Mouse (Mus musculus): ENCODE results near the gene Lypd6b. TPM values are rescaled to one million over a fixed set of nuclear protein-coding genes. Genes with fewer than 3 reads are reported as not detected.

Gene Lypd6b
- polyA plus RNA-seq (2012; rRNA removed), result 13.4 and 14.2 TPM in 2 replicates

DNA sequence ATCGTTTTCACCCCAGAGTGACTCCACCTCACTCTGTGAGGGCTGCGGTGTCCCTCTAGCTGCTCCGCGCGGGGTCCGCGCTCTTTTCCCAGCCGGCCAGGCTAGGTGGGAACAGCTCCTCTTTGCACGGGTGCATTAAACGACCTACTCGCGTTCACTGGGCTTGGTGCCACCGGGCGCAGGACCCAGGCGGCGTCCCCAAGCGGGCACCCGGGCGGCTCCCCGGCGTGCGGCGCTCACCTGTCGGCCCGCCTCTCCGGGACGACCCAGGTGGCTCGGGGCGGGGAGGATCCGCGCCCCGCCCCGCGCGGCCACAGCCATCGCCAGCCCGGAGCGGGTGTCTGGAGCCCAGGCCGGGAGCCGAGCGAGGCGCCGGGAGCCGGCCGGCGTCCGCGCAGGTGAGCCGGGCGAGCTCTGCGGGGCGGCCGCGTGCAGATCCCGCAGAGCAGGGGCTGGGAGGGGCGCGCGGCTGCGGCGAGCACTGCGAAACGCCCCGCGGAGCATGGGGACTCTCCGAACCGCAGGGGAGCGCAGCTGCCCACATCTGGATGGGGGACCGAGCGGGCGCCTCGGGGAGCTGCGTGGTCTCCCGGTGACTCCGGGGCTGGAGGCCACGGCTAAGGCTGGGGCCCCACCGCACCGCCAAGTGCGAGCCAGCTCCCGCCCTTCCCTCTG lies at the start of gene Lypd6b:
TSS of gene Lypd6b (plus strand) at position 313 of the 675 bp plus-strand sequence.
- H3K4me1 ChIP-seq (ENCODE audit: control insufficient read depth, insufficient read depth, low read length), result no peaks in the 10 kb centered on the region
- H3K27ac ChIP-seq (ENCODE audit: insufficient read depth, low read length), result no peak within 1 kb of the TSS
- no peak for TF ChIP-seq POLR2A (IDR thresholded peaks at IDR 0.05; ENCODE audit: extremely low read depth, insufficient read depth, low read length)
- no peak for TF ChIP-seq CTCF (IDR thresholded peaks at IDR 0.05; ENCODE audit: extremely low read depth, insufficient read depth, low read length)

DNA sequence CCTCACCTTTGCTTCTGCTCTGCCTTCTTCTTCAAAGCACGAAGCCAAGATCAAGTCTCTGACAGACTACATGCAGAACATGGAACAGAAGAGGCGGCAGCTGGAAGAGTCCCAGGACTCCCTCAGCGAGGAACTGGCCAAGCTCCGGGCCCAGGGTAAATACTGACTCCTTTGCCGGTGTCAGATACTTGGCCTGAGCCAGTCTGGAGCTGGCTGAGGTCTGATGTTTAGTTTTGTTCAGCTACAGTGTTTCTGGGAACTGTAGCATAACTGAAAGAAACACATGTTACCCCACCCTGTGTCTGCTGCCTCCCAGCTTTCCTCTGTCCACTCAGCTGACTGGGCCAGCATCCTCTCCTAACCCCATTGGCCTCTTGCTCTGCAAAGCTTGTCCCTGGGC lies 48.4 kb upstream of the Lypd6b start:
- peaks cover 21% of the 10 kb centered on the region for H3K4me1 ChIP-seq (ENCODE audit: control insufficient read depth, insufficient read depth, low read length)

More for the DNA sequence above, at the start of gene Lypd6b:
- peak within 1 kb of the TSS; percentile 44 for H3K4me3 ChIP-seq (ENCODE audit: insufficient read depth, low read length)

DNA sequence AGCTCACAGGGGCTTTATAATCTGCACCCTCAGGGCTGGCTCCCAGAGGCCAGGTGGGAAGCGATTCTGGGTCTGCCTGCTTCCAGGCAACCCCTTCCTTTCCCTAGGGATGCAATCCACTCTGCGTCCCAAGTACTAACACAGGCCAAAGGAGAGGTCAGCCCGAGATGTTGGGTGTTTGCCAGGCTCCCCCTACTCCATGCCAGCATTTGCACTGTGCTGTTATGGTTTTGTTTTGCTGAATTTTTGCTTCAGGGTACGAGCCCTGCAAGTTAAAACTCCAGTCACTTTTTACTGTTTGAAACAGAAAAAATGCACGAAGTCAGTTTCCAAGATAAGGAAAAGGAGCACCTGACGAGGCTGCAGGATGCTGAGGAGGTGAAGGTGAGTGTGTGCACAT lies 46.5 kb upstream of the Lypd6b start:
- no peak overlapping the region for H3K27ac ChIP-seq (ENCODE audit: insufficient read depth, low read length)
- no peak overlapping the region for H3K4me3 ChIP-seq (ENCODE audit: insufficient read depth, low read length)
- peaks cover 32% of the 10 kb centered on the region for H3K4me1 ChIP-seq (ENCODE audit: control insufficient read depth, insufficient read depth, low read length)
- TF ChIP-seq CTCF (IDR thresholded peaks at IDR 0.05; ENCODE audit: extremely low read depth, insufficient read depth, low read length), result no peak
- no peak for TF ChIP-seq POLR2A (IDR thresholded peaks at IDR 0.05; ENCODE audit: extremely low read depth, insufficient read depth, low read length)

More for the DNA sequence above, 48.4 kb upstream of the Lypd6b start:
- TF ChIP-seq CTCF (IDR thresholded peaks at IDR 0.05; ENCODE audit: extremely low read depth, insufficient read depth, low read length) (no peak), POLR2A (IDR thresholded peaks at IDR 0.05; ENCODE audit: extremely low read depth, insufficient read depth, low read length) (no peak)
- H3K27ac ChIP-seq (ENCODE audit: insufficient read depth, low read length), result no peak overlapping the region
- no peak overlapping the region for H3K4me3 ChIP-seq (ENCODE audit: insufficient read depth, low read length)

DNA sequence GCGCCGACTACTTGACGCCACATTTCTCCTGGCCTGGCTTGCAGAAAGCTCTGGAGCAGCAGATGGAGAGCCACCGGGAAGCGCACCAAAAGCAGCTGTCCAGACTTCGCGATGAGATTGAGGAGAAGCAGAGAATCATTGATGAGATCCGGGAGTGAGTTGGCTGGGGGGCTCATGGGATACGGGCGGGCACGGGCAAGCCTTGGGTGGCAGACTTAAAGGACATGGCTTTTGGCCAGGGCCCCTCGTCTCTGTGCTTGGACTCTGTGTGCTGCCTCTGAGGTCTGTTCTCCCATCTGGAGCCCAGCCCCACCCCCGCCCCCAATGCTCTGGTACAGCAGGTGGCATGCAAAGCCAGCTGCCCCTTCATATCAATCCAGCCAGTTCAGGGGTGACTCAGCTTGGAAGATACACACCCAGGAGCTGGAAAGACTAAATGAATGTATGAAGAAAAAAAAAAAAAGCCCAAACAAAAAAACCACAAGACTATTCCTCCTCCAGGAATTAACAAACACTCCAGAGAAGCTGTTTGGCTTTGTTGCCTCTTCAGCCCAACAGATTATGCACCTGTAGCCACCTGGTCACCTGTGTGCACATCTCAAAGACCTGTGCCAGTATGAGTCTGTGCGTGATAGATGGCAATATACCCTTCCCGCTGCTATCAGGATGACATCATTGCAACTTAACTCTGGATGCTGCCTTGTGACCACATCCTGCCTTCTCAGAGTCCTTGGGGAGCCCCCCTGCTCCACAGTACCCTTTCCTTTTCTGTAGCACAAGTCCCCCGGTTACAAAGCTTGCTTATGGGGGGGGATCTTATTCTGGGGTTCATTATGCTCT lies 45.4 kb upstream of the Lypd6b start:
- TF ChIP-seq CTCF (IDR thresholded peaks at IDR 0.05; ENCODE audit: extremely low read depth, insufficient read depth, low read length), result no peak
- TF ChIP-seq POLR2A (IDR thresholded peaks at IDR 0.05; ENCODE audit: extremely low read depth, insufficient read depth, low read length), result no peak
- no peak overlapping the region for H3K4me3 ChIP-seq (ENCODE audit: insufficient read depth, low read length)
- peaks cover 33% of the 10 kb centered on the region for H3K4me1 ChIP-seq (ENCODE audit: control insufficient read depth, insufficient read depth, low read length)
- H3K27ac ChIP-seq (ENCODE audit: insufficient read depth, low read length), result no peak overlapping the region

DNA sequence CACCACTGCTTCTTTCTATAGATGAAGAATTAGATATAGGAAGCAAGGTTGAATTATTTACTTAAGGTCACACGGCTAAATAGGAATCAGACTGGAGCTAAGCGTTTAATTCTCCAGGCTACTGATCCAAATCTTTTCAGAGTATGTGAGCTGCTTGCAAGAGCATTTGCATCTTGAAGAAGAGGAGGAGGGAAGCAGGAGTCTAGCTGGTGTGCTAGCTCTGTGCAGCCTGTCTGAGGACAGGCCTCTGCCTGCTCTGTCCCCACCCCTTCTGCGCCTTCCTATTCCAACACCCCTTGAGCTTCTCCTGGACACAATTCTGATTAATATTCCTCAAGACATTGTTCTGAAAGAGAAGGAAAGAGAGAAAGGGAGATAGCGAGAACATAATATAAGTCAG lies 44.6 kb upstream of the Lypd6b start:
- Histone ChIP-seq H3K27ac (ENCODE audit: insufficient read depth, low read length) (no peak overlapping the region), H3K4me1 (ENCODE audit: control insufficient read depth, insufficient read depth, low read length) (peaks cover 35% of the 10 kb centered on the region), H3K4me3 (ENCODE audit: insufficient read depth, low read length) (no peak overlapping the region)
- no peak for TF ChIP-seq CTCF (IDR thresholded peaks at IDR 0.05; ENCODE audit: extremely low read depth, insufficient read depth, low read length)
- TF ChIP-seq POLR2A (IDR thresholded peaks at IDR 0.05; ENCODE audit: extremely low read depth, insufficient read depth, low read length), result no peak

DNA sequence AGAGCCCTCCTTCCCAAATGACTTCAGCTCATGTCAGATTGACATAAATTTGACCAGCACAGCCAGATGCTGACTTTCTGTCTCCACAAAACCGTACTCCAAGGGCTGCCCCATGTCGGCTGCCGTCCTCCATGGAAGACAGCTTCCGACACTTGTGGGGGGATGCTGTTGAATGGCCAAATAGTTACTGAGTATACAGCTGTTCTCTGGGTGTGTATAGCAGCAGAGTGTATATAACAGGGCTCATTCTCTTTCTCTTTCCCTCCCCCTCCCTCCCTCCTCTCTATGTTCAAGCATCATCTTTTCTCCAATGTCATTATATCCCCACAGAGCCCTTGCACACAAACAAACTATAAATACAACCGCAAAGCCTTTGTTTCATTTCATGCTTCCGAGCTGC lies 43.7 kb upstream of the Lypd6b start:
- TF ChIP-seq POLR2A (IDR thresholded peaks at IDR 0.05; ENCODE audit: extremely low read depth, insufficient read depth, low read length), result no peak
- TF ChIP-seq CTCF (IDR thresholded peaks at IDR 0.05; ENCODE audit: extremely low read depth, insufficient read depth, low read length), result no peak
- Histone ChIP-seq H3K27ac (ENCODE audit: insufficient read depth, low read length) (no peak overlapping the region; the same call in 1 of the 2 replicates), H3K4me3 (ENCODE audit: insufficient read depth, low read length) (no peak overlapping the region), H3K4me1 (ENCODE audit: control insufficient read depth, insufficient read depth, low read length) (peaks cover 32% of the 10 kb centered on the region)

DNA sequence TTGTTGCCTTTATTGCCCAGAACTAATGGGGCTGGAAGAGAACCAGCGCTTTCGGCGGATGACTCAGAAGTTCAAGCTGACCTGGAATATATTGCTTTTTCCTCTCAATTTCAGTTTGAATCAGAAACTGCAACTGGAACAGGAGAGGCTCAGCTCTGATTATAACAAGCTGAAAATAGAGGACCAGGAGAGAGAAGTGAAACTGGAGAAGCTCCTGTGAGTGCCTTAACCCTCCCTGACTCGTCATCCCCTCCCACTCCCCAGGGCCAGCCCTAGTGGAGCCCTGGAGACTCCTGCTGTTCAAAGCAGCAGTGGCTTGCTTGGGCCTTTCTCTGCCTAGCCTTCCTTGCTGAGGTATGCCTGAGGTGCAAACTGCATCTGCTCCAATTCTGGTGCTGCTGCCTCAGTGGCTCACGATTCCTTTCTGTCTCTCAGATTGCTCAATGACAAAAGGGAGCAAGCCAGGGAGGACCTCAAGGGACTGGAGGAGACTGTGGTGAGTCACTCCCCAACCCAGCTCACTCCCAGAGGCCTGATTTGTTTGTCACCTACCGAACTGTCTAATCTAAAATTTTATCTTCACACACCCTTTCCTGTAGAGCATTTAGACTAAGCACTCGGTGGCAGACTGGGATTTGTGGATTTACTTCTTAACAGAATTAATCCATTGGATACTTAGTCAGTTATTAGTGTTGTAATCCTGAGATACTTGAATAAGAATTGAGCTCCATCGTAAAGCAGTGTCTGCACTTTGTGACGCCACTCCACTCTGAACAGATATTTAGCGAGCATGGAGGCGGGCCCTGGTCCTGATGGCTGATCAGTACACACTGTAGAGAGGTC lies 43.0 kb upstream of the Lypd6b start:
- H3K27ac ChIP-seq (ENCODE audit: insufficient read depth, low read length), result peak overlapping the region; percentile 39; the same call in 1 of the 2 replicates
- H3K4me1 ChIP-seq (ENCODE audit: control insufficient read depth, insufficient read depth, low read length), result peaks cover 32% of the 10 kb centered on the region
- no peak for TF ChIP-seq CTCF (IDR thresholded peaks at IDR 0.05; ENCODE audit: extremely low read depth, insufficient read depth, low read length)
- no peak for TF ChIP-seq POLR2A (IDR thresholded peaks at IDR 0.05; ENCODE audit: extremely low read depth, insufficient read depth, low read length)
- H3K4me3 ChIP-seq (ENCODE audit: insufficient read depth, low read length), result no peak overlapping the region

DNA sequence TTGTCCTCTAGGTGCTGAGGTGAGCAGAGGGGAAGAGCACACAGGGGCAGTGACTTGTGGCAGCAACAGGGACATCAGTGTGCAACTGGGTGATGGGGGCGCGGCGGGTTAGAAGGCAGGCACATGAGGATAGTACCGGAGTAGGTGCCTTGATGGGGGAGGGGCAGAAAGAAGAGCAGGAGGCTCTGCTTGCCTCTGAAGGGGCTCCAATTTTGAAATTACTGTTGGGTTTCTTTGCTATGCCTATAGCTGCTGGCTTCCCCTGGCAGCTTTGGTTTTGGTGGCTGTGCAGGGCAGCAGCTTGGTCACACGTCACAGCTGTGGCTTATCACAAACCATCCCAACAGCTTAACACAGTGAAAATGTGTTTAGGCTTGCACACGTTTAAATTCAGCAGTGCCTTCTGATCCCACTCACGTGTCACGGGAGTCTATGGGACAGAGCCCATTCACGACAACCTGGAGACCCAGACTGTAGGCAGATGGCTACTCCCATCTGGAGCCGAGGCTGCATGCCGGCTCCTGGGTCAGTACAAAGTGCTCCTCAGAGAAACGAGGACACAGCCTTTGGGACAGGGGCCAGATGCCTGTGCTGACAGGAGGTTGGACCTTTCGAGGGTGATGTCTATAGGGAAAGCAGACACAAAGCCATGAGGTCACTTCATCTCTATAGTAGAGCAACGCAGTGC lies 42.2 kb upstream of the Lypd6b start:
- H3K4me1 ChIP-seq (ENCODE audit: control insufficient read depth, insufficient read depth, low read length), result peaks cover 33% of the 10 kb centered on the region
- H3K4me3 ChIP-seq (ENCODE audit: insufficient read depth, low read length), result no peak overlapping the region
- H3K27ac ChIP-seq (ENCODE audit: insufficient read depth, low read length), result no peak overlapping the region
- TF ChIP-seq POLR2A (IDR thresholded peaks at IDR 0.05; ENCODE audit: extremely low read depth, insufficient read depth, low read length) (no peak), CTCF (IDR thresholded peaks at IDR 0.05; ENCODE audit: extremely low read depth, insufficient read depth, low read length) (no peak)

DNA sequence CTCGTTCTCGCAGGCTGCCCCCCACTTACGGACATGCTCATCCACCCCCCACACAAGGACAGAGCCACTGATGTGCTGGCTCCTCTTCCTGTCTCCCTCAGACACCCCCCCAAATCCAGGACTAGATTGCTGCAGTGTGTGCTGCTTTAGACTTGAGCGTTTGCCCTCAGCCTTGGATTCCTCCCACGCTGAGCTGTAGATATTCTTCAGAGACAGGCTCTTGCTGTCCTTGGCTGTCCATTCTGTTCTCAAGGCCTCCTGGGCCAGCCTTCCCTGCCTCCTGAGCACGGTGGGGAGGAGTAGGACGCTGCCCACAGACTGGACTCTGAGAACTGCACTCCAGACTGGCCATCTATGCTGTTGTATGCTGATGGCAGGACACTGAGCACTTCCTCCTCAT lies 40.5 kb upstream of the Lypd6b start:
- H3K27ac ChIP-seq (ENCODE audit: insufficient read depth, low read length), result no peak overlapping the region
- no peak for TF ChIP-seq CTCF (IDR thresholded peaks at IDR 0.05; ENCODE audit: extremely low read depth, insufficient read depth, low read length)
- TF ChIP-seq POLR2A (IDR thresholded peaks at IDR 0.05; ENCODE audit: extremely low read depth, insufficient read depth, low read length), result no peak
- no peak overlapping the region for H3K4me3 ChIP-seq (ENCODE audit: insufficient read depth, low read length)
- H3K4me1 ChIP-seq (ENCODE audit: control insufficient read depth, insufficient read depth, low read length), result peaks cover 28% of the 10 kb centered on the region

Data from cortical plate, adult 2 months (tissue).